Mouse (Mus musculus): ENCODE results near the gene Scarb2.
A peak's percentile ranks its signal among the peaks of the same experiment; 100 is the strongest.

Gene Scarb2

GRCm38 (mm10) chr5:92499378-92499777 is 7.3 kb downstream of the Scarb2 start:
- no peak for TF ChIP-seq GATA4 (IDR thresholded peaks at IDR 0.05; ENCODE audit: insufficient replicate concordance, low read length)

GRCm38 (mm10) chr5:92498661-92499060 is 8.0 kb downstream of the Scarb2 start:
- peak; percentile 67 for TF ChIP-seq GATA4 (IDR thresholded peaks at IDR 0.05; ENCODE audit: insufficient replicate concordance, low read length)

GRCm38 (mm10) chr5:92498225-92498624 is 8.4 kb downstream of the Scarb2 start:
- no peak for TF ChIP-seq GATA4 (IDR thresholded peaks at IDR 0.05; ENCODE audit: insufficient replicate concordance, low read length)

- peak; percentile 65 for TF ChIP-seq GATA4 (IDR thresholded peaks at IDR 0.05; ENCODE audit: insufficient replicate concordance, low read length)
Observed at GRCm38 (mm10) chr5:92495771-92496409, 10.7 kb downstream of the Scarb2 start.

- TF ChIP-seq GATA4 (IDR thresholded peaks at IDR 0.05; ENCODE audit: insufficient replicate concordance, low read length), result no peak
Observed at GRCm38 (mm10) chr5:92495291-92495690, 11.3 kb downstream of the Scarb2 start.

GRCm38 (mm10) chr5:92493423-92493822 is 13.2 kb downstream of the Scarb2 start:
- no peak for TF ChIP-seq GATA4 (IDR thresholded peaks at IDR 0.05; ENCODE audit: insufficient replicate concordance, low read length)

GRCm38 (mm10) chr5:92490779-92491178 is 15.9 kb downstream of the Scarb2 start:
- TF ChIP-seq GATA4 (IDR thresholded peaks at IDR 0.05; ENCODE audit: insufficient replicate concordance, low read length), result no peak

- no peak for TF ChIP-seq GATA4 (IDR thresholded peaks at IDR 0.05; ENCODE audit: insufficient replicate concordance, low read length)
Observed at GRCm38 (mm10) chr5:92490304-92490703, 16.3 kb downstream of the Scarb2 start.

- TF ChIP-seq GATA4 (IDR thresholded peaks at IDR 0.05; ENCODE audit: insufficient replicate concordance, low read length), result peak; percentile 62; the same call in 1 of the 2 replicates
Observed at GRCm38 (mm10) chr5:92489503-92489902, 17.1 kb downstream of the Scarb2 start.

- TF ChIP-seq GATA4 (IDR thresholded peaks at IDR 0.05; ENCODE audit: insufficient replicate concordance, low read length), result no peak
Observed at GRCm38 (mm10) chr5:92488961-92489360, 17.7 kb downstream of the Scarb2 start.

- no peak for TF ChIP-seq GATA4 (IDR thresholded peaks at IDR 0.05; ENCODE audit: insufficient replicate concordance, low read length)
Observed at GRCm38 (mm10) chr5:92488408-92488807, 18.2 kb downstream of the Scarb2 start.

- TF ChIP-seq GATA4 (IDR thresholded peaks at IDR 0.05; ENCODE audit: insufficient replicate concordance, low read length), result peak; percentile 53; the same call in 1 of the 2 replicates
Observed at GRCm38 (mm10) chr5:92486758-92487157, 19.9 kb downstream of the Scarb2 start.

GRCm38 (mm10) chr5:92484880-92485279 is 21.8 kb downstream of the Scarb2 start:
- TF ChIP-seq GATA4 (IDR thresholded peaks at IDR 0.05; ENCODE audit: insufficient replicate concordance, low read length), result no peak

- no peak for TF ChIP-seq GATA4 (IDR thresholded peaks at IDR 0.05; ENCODE audit: insufficient replicate concordance, low read length)
Observed at GRCm38 (mm10) chr5:92472863-92473262, 33.8 kb downstream of the Scarb2 start.

GRCm38 (mm10) chr5:92471531-92471930 is 35.1 kb downstream of the Scarb2 start:
- no peak for TF ChIP-seq GATA4 (IDR thresholded peaks at IDR 0.05; ENCODE audit: insufficient replicate concordance, low read length)

GRCm38 (mm10) chr5:92469201-92470130 is 37.2 kb downstream of the Scarb2 start:
- TF ChIP-seq GATA4 (IDR thresholded peaks at IDR 0.05; ENCODE audit: insufficient replicate concordance, low read length), result no peak

All from liver, adult (tissue).